Mouse (Mus musculus): ENCODE measurements around the gene Zswim8.

Gene Zswim8

GRCm38 (mm10) chr14:20768581-20768980, 61.2 kb downstream of the Zswim8 start:
- intact Hi-C loops (cut with DNase I), result loop anchor here (10.0 kb wide), 1 partner anchor 106 kb away; no protein-coding TSS in a partner anchor

GRCm38 (mm10) chr14:20771941-20772340, 64.6 kb downstream of the Zswim8 start:
- intact Hi-C loops (cut with DNase I), result no loop called here

- intact Hi-C loops (cut with DNase I), result no loop called here
These were observed 65.5 kb downstream of the Zswim8 start for GRCm38 (mm10) chr14:20772808-20773207.

Small RNAs within 50 kb of the gene (microRNA-seq; reads per million reads assigned to microRNA genes)
- gene Mir6946, result 0.37 to 0.69 reads per million in 2 experiments
